Mouse (Mus musculus): ENCODE data around the gene Gm5089. TPM values are rescaled to one million over a fixed set of nuclear protein-coding genes. Genes with fewer than 3 reads are reported as not detected.

Gm5089 gene
- polyA plus RNA-seq, 1 experiment from 2014 or later, result 0.56 TPM

GRCm38 (mm10) chr14:122483556-122484421 is 32.9 kb upstream of the Gm5089 start:
- H3K9me3 ChIP-seq, result no peaks in the 10 kb centered on the region
- peaks cover 99% of the 10 kb centered on the region for H3K27me3 ChIP-seq (replicated peaks; ENCODE audit: low read depth, poor library complexity, severe bottlenecking)
- DNase-seq (ENCODE audit: low spot score), result peak; percentile 34
- no peak overlapping the region; the same call in 1 of the 2 replicates for H3K4me3 ChIP-seq
- H3K27ac ChIP-seq (replicated peaks), result no peak overlapping the region
- H3K4me1 ChIP-seq, result peaks cover 27% of the 10 kb centered on the region
- peaks cover 2% of the 10 kb centered on the region; the same call in 1 of the 2 replicates for H3K36me3 ChIP-seq (replicated peaks)
- WGBS, result under 1% methylated on average over 18 of the region's 18 CpGs

GRCm38 (mm10) chr14:122483024-122483385 is 32.1 kb upstream of the Gm5089 start:
- Histone ChIP-seq H3K9me3 (no peaks in the 10 kb centered on the region), H3K27me3 (replicated peaks; ENCODE audit: low read depth, poor library complexity, severe bottlenecking) (peaks cover 99% of the 10 kb centered on the region), H3K4me3 (peak overlapping the region; percentile 66; the same call in 1 of the 2 replicates), H3K27ac (replicated peaks) (no peak overlapping the region), H3K36me3 (replicated peaks) (peaks cover 5% of the 10 kb centered on the region; the same call in 1 of the 2 replicates), H3K4me1 (peaks cover 32% of the 10 kb centered on the region)
- under 1% methylated on average over 5 of the region's 5 CpGs for WGBS
- DNase-seq (ENCODE audit: low spot score), result peak; percentile 35

- Histone ChIP-seq H3K27me3 (replicated peaks; ENCODE audit: low read depth, poor library complexity, severe bottlenecking) (peaks cover 99% of the 10 kb centered on the region), H3K36me3 (replicated peaks) (peaks cover 5% of the 10 kb centered on the region; the same call in 1 of the 2 replicates), H3K4me1 (peaks cover 32% of the 10 kb centered on the region), H3K4me3 (peak overlapping the region; percentile 66), H3K27ac (replicated peaks) (peak overlapping the region; percentile 26; the same call in 1 of the 2 replicates), H3K9me3 (no peaks in the 10 kb centered on the region)
- 1% methylated on average over 38 of the region's 38 CpGs for WGBS
- peak; percentile 63 for DNase-seq (ENCODE audit: low spot score)
These were observed 31.4 kb upstream of the Gm5089 start for GRCm38 (mm10) chr14:122482081-122483023.

GRCm38 (mm10) chr14:122481181-122481580 is 30.3 kb upstream of the Gm5089 start:
- peaks cover 99% of the 10 kb centered on the region for H3K27me3 ChIP-seq (replicated peaks; ENCODE audit: low read depth, poor library complexity, severe bottlenecking)
- DNase-seq (ENCODE audit: low spot score), result peak; percentile 53
- H3K27ac ChIP-seq (replicated peaks), result no peak overlapping the region
- peaks cover 37% of the 10 kb centered on the region for H3K4me1 ChIP-seq
- no peaks in the 10 kb centered on the region for H3K9me3 ChIP-seq
- H3K4me3 ChIP-seq, result peak overlapping the region; percentile 66
- H3K36me3 ChIP-seq (replicated peaks), result peaks cover 5% of the 10 kb centered on the region; the same call in 1 of the 2 replicates
- WGBS, result 3% methylated on average over 15 of the region's 15 CpGs

- no peak overlapping the region for H3K27ac ChIP-seq (replicated peaks)
- no peaks in the 10 kb centered on the region for H3K9me3 ChIP-seq
- H3K36me3 ChIP-seq (replicated peaks), result peaks cover 5% of the 10 kb centered on the region; the same call in 1 of the 2 replicates
- DNase-seq (ENCODE audit: low spot score), result peak; percentile 33
- peaks cover 43% of the 10 kb centered on the region for H3K4me1 ChIP-seq
- peaks cover 99% of the 10 kb centered on the region for H3K27me3 ChIP-seq (replicated peaks; ENCODE audit: low read depth, poor library complexity, severe bottlenecking)
- H3K4me3 ChIP-seq, result peak overlapping the region; percentile 66
- WGBS, result 4% methylated on average over 2 of the region's 2 CpGs
These were observed 29.4 kb upstream of the Gm5089 start for GRCm38 (mm10) chr14:122480355-122480754.

- Histone ChIP-seq H3K4me1 (peaks cover 44% of the 10 kb centered on the region), H3K36me3 (replicated peaks) (peaks cover 5% of the 10 kb centered on the region; the same call in 1 of the 2 replicates), H3K9me3 (no peaks in the 10 kb centered on the region), H3K4me3 (peak overlapping the region; percentile 66), H3K27me3 (replicated peaks; ENCODE audit: low read depth, poor library complexity, severe bottlenecking) (peaks cover 99% of the 10 kb centered on the region), H3K27ac (replicated peaks) (no peak overlapping the region)
- no peak for DNase-seq (ENCODE audit: low spot score)
- 14% methylated on average over 17 of the region's 17 CpGs for WGBS
These were observed 28.7 kb upstream of the Gm5089 start for GRCm38 (mm10) chr14:122479461-122480109.

GRCm38 (mm10) chr14:122478574-122479011 is 27.7 kb upstream of the Gm5089 start:
- peaks cover 5% of the 10 kb centered on the region; the same call in 1 of the 2 replicates for H3K36me3 ChIP-seq (replicated peaks)
- H3K27me3 ChIP-seq (replicated peaks; ENCODE audit: low read depth, poor library complexity, severe bottlenecking), result peaks cover 99% of the 10 kb centered on the region
- WGBS, result 1% methylated on average over 22 of the region's 22 CpGs
- peak; percentile 69 for DNase-seq (ENCODE audit: low spot score)
- no peaks in the 10 kb centered on the region for H3K9me3 ChIP-seq
- peak overlapping the region; percentile 82 for H3K27ac ChIP-seq (replicated peaks)
- peak overlapping the region; percentile 66 for H3K4me3 ChIP-seq
- H3K4me1 ChIP-seq, result peaks cover 47% of the 10 kb centered on the region

- WGBS, result under 1% methylated on average over 9 of the region's 9 CpGs
- peaks cover 99% of the 10 kb centered on the region for H3K27me3 ChIP-seq (replicated peaks; ENCODE audit: low read depth, poor library complexity, severe bottlenecking)
- no peaks in the 10 kb centered on the region for H3K9me3 ChIP-seq
- H3K4me1 ChIP-seq, result peaks cover 52% of the 10 kb centered on the region
- H3K36me3 ChIP-seq (replicated peaks), result peaks cover 5% of the 10 kb centered on the region; the same call in 1 of the 2 replicates
- H3K4me3 ChIP-seq, result peak overlapping the region; percentile 66
- no peak for DNase-seq (ENCODE audit: low spot score)
- peak overlapping the region; percentile 82 for H3K27ac ChIP-seq (replicated peaks)
These were observed 27.2 kb upstream of the Gm5089 start for GRCm38 (mm10) chr14:122477971-122478573.

- peak overlapping the region; percentile 66 for H3K4me3 ChIP-seq
- peak overlapping the region; percentile 82 for H3K27ac ChIP-seq (replicated peaks)
- peaks cover 5% of the 10 kb centered on the region; the same call in 1 of the 2 replicates for H3K36me3 ChIP-seq (replicated peaks)
- WGBS, result 0% methylated on average over 20 of the region's 20 CpGs
- H3K9me3 ChIP-seq, result no peaks in the 10 kb centered on the region
- peaks cover 55% of the 10 kb centered on the region for H3K4me1 ChIP-seq
- peaks cover 99% of the 10 kb centered on the region for H3K27me3 ChIP-seq (replicated peaks; ENCODE audit: low read depth, poor library complexity, severe bottlenecking)
- DNase-seq (ENCODE audit: low spot score), result peak; percentile 60
These were observed 26.4 kb upstream of the Gm5089 start for GRCm38 (mm10) chr14:122477261-122477671.

GRCm38 (mm10) chr14:122476822-122477215 is 25.9 kb upstream of the Gm5089 start:
- H3K9me3 ChIP-seq, result no peaks in the 10 kb centered on the region
- H3K36me3 ChIP-seq (replicated peaks), result peaks cover 5% of the 10 kb centered on the region; the same call in 1 of the 2 replicates
- under 1% methylated on average over 18 of the region's 18 CpGs for WGBS
- H3K27ac ChIP-seq (replicated peaks), result peak overlapping the region; percentile 82
- H3K27me3 ChIP-seq (replicated peaks; ENCODE audit: low read depth, poor library complexity, severe bottlenecking), result peaks cover 99% of the 10 kb centered on the region
- H3K4me3 ChIP-seq, result peak overlapping the region; percentile 66
- H3K4me1 ChIP-seq, result peaks cover 51% of the 10 kb centered on the region
- DNase-seq (ENCODE audit: low spot score), result no peak

GRCm38 (mm10) chr14:122476041-122476821 is 25.3 kb upstream of the Gm5089 start:
- peaks cover 51% of the 10 kb centered on the region for H3K4me1 ChIP-seq

More at GRCm38 (mm10) chr14:122476041-122476821, 25.3 kb upstream of the Gm5089 start:
- DNase-seq (ENCODE audit: low spot score), result peak; percentile 77
- under 1% methylated on average over 62 of the region's 62 CpGs for WGBS
- Histone ChIP-seq H3K36me3 (replicated peaks) (peaks cover 5% of the 10 kb centered on the region; the same call in 1 of the 2 replicates), H3K4me3 (peak overlapping the region; percentile 66), H3K27me3 (replicated peaks; ENCODE audit: low read depth, poor library complexity, severe bottlenecking) (peaks cover 99% of the 10 kb centered on the region), H3K9me3 (no peaks in the 10 kb centered on the region), H3K27ac (replicated peaks) (peak overlapping the region; percentile 82)
